Mouse (Mus musculus): Measurements from ENCODE around the gene Rag2. TPM values are rescaled to one million over a fixed set of nuclear protein-coding genes. Genes with fewer than 3 reads are reported as not detected.

Gene Rag2
- polyA plus RNA-seq, 1 experiment: not detected

GRCm38 (mm10) chr2:101623042-101623441 is 1.5 kb upstream of the Rag2 start:
- WGBS: 82% methylated on average over 2 of the region's 2 CpGs
- no peak for DNase-seq (ENCODE audit: low read depth, low spot score)

GRCm38 (mm10) chr2:101624011-101624410 is 507 bp upstream of the Rag2 start:
- DNase-seq (ENCODE audit: low read depth, low spot score): no peak
- 51% methylated on average over 2 of the region's 2 CpGs for WGBS

- no peak for DNase-seq (ENCODE audit: low read depth, low spot score)
Observed at GRCm38 (mm10) chr2:101627227-101627626, 2.7 kb downstream of the Rag2 start.

- DNase-seq (ENCODE audit: low read depth, low spot score): peak; percentile 95
- 2% methylated on average over 31 of the region's 31 CpGs for WGBS
Observed at GRCm38 (mm10) chr2:101628297-101629236, 4.0 kb downstream of the Rag2 start.

GRCm38 (mm10) chr2:101638979-101639839 is 14.7 kb downstream of the Rag2 start:
- DNase-seq (ENCODE audit: low read depth, low spot score): no peak
- WGBS: 70% methylated on average over 7 of the region's 7 CpGs

- no peak for DNase-seq (ENCODE audit: low read depth, low spot score)
- WGBS: 51% methylated on average over 3 of the region's 3 CpGs
Observed at GRCm38 (mm10) chr2:101639840-101640350, 15.4 kb downstream of the Rag2 start.

GRCm38 (mm10) chr2:101645841-101646240 is 21.3 kb downstream of the Rag2 start:
- 92% methylated on average over 1 of the region's 1 CpGs for WGBS
- no peak for DNase-seq (ENCODE audit: low read depth, low spot score)

- no peak for DNase-seq (ENCODE audit: low read depth, low spot score)
- 83% methylated on average over 2 of the region's 2 CpGs for WGBS
Observed at GRCm38 (mm10) chr2:101648361-101648760, 23.8 kb downstream of the Rag2 start.

GRCm38 (mm10) chr2:101649114-101649671 is 24.7 kb downstream of the Rag2 start, which contains the start of the genes Rag1 and B230118H07Rik:
Gene Rag1, minus strand, starts transcription at chr2:101649501.
Gene B230118H07Rik, minus strand, starts transcription at chr2:101649532.
- 44% methylated on average over 8 of the region's 8 CpGs for WGBS
- DNase-seq (ENCODE audit: low read depth, low spot score): no peak

GRCm38 (mm10) chr2:101650446-101650845 is 25.9 kb downstream of the Rag2 start:
- no peak for DNase-seq (ENCODE audit: low read depth, low spot score)
- 24% methylated on average over 1 of the region's 1 CpGs for WGBS

- 48% methylated on average over 14 of the region's 14 CpGs for WGBS
- DNase-seq (ENCODE audit: low read depth, low spot score): no peak
Observed at GRCm38 (mm10) chr2:101652204-101652920, 27.8 kb downstream of the Rag2 start.

GRCm38 (mm10) chr2:101652921-101653597 is 28.5 kb downstream of the Rag2 start:
- peak; percentile 29 for DNase-seq (ENCODE audit: low read depth, low spot score)

GRCm38 (mm10) chr2:101660536-101660935 is 36.0 kb downstream of the Rag2 start:
- WGBS: 36% methylated on average over 2 of the region's 2 CpGs
- peak; percentile 19 for DNase-seq (ENCODE audit: low read depth, low spot score)

More at GRCm38 (mm10) chr2:101652921-101653597, 28.5 kb downstream of the Rag2 start:
- 13% methylated on average over 14 of the region's 14 CpGs for WGBS

GRCm38 (mm10) chr2:101665058-101665702 is 40.7 kb downstream of the Rag2 start:
- DNase-seq (ENCODE audit: low read depth, low spot score): no peak
- WGBS: 24% methylated on average over 9 of the region's 9 CpGs

- DNase-seq (ENCODE audit: low read depth, low spot score): no peak
- WGBS: 87% methylated on average over 3 of the region's 3 CpGs
Observed at GRCm38 (mm10) chr2:101665703-101666092, 41.2 kb downstream of the Rag2 start.

- DNase-seq (ENCODE audit: low read depth, low spot score): no peak
- 80% methylated on average over 3 of the region's 3 CpGs for WGBS
Observed at GRCm38 (mm10) chr2:101668751-101669150, 44.2 kb downstream of the Rag2 start.

GRCm38 (mm10) chr2:101673547-101673946 is 49.0 kb downstream of the Rag2 start:
- WGBS: 56% methylated on average over 3 of the region's 3 CpGs
- DNase-seq (ENCODE audit: low read depth, low spot score): no peak
